Mouse (Mus musculus) myocyte (in vitro differentiated cells): ENCODE results near the gene Lgmn. TPM values are rescaled to one million over a fixed set of nuclear protein-coding genes. Genes with fewer than 3 reads are reported as not detected.
A peak's percentile ranks its signal among the peaks of the same experiment; 100 is the strongest.

ENCODE experiments used
- H3K27me3 ChIP-seq: one replicate; pipeline ENCODE4 v1.6.1; 2011; ENCODE audit not compliant: control insufficient read depth, insufficient read depth, insufficient read length
- H3K36me3 ChIP-seq: one replicate; pipeline ENCODE4 v1.6.1; 2011; ENCODE audit not compliant: control insufficient read depth, insufficient read depth
- H3K4me2 ChIP-seq: one replicate; pipeline ENCODE4 v1.6.1; 2011; ENCODE audit warnings: low read depth, control low read depth
- H3K4me3 ChIP-seq: one replicate; pipeline ENCODE4 v1.5.1; 2011; ENCODE audit warnings: mild to moderate bottlenecking, control low read depth, moderate library complexity
- H3K79me2 ChIP-seq: one replicate; pipeline ENCODE4 v1.6.1; 2011; ENCODE audit not compliant: control insufficient read depth, insufficient read depth
- H3ac ChIP-seq: one replicate; pipeline ENCODE4 v1.6.1; 2011; ENCODE audit not compliant: control insufficient read depth, insufficient read length
- CEBPB ChIP-seq: IDR thresholded peaks from 2 replicates; pipeline ENCODE4 v1.6.1; 2011; ENCODE audit warnings: mild to moderate bottlenecking, moderate library complexity; ENCODE audit not compliant: poor library complexity, insufficient read depth, severe bottlenecking
- E2F4 ChIP-seq: IDR thresholded peaks from one replicate; pipeline ENCODE4 v1.6.1; 2011; ENCODE audit warnings: mild to moderate bottlenecking, control low read depth, moderate library complexity; ENCODE audit not compliant: insufficient read depth
- MAX ChIP-seq: IDR thresholded peaks from one replicate; pipeline ENCODE4 v1.6.1; 2011; ENCODE audit warnings: low read depth, mild to moderate bottlenecking, control low read depth
- MYOD1 ChIP-seq, 3 experiments: IDR thresholded peaks; one replicate each; pipeline ENCODE4 v1.6.1; 2011; ENCODE audit warnings: control low read depth in 2 of 3, low read depth in 2 of 3, mild to moderate bottlenecking in 2 of 3, moderate library complexity in 1 of 3; ENCODE audit not compliant: insufficient read length in 2 of 3, control insufficient read depth in 1 of 3
- MYOG ChIP-seq, 3 experiments: IDR thresholded peaks; one replicate each; pipeline ENCODE4 v1.6.1; 2011; ENCODE audit warnings: control low read depth in 2 of 3, low read depth in 2 of 3, mild to moderate bottlenecking in 2 of 3; ENCODE audit not compliant: insufficient read length in 2 of 3, control insufficient read depth in 1 of 3, insufficient read depth in 1 of 3
- POLR2A ChIP-seq: IDR thresholded peaks from one replicate; pipeline ENCODE4 v1.6.1; 2011; ENCODE audit warnings: low read depth, mild to moderate bottlenecking, control low read depth, moderate library complexity; ENCODE audit not compliant: insufficient read length
- POLR2AphosphoS2 ChIP-seq: IDR thresholded peaks from one replicate; pipeline ENCODE4 v1.6.1; 2011; ENCODE audit warnings: low read depth, control low read depth; ENCODE audit not compliant: insufficient read length
- REST ChIP-seq: IDR thresholded peaks from one replicate; pipeline ENCODE4 v1.6.1; 2011; ENCODE audit warnings: mild to moderate bottlenecking, control low read depth, moderate library complexity; ENCODE audit not compliant: insufficient read depth, insufficient read length
- SRF ChIP-seq: IDR thresholded peaks from one replicate; pipeline ENCODE4 v1.6.1; 2011; ENCODE audit warnings: low read depth; ENCODE audit not compliant: control insufficient read depth, insufficient read length
- TCF12 ChIP-seq: IDR thresholded peaks from one replicate; pipeline ENCODE4 v1.6.1; 2011; ENCODE audit warnings: mild to moderate bottlenecking, control low read depth; ENCODE audit not compliant: poor library complexity, insufficient read depth, severe bottlenecking
- TCF3 ChIP-seq: IDR thresholded peaks from one replicate; pipeline ENCODE4 v1.6.1; 2011; ENCODE audit warnings: low read depth, control low read depth; ENCODE audit not compliant: insufficient read length
- USF1 ChIP-seq: IDR thresholded peaks from one replicate; pipeline ENCODE4 v1.6.1; 2011; ENCODE audit warnings: low read depth, mild to moderate bottlenecking, control low read depth, moderate library complexity
- polyA plus RNA-seq: library from polyadenylated mRNA; unstranded; fragments of >200 nt; fragmentation: generic; extraction: Trizol; gene quantifications from one replicate; pipeline ENCODE4 v1.2.1, GENCODE M21; 2012; ENCODE audit warnings: missing spikeins

The Lgmn gene
- polyA plus RNA-seq, 1 experiment = 93.7 TPM

DNA sequence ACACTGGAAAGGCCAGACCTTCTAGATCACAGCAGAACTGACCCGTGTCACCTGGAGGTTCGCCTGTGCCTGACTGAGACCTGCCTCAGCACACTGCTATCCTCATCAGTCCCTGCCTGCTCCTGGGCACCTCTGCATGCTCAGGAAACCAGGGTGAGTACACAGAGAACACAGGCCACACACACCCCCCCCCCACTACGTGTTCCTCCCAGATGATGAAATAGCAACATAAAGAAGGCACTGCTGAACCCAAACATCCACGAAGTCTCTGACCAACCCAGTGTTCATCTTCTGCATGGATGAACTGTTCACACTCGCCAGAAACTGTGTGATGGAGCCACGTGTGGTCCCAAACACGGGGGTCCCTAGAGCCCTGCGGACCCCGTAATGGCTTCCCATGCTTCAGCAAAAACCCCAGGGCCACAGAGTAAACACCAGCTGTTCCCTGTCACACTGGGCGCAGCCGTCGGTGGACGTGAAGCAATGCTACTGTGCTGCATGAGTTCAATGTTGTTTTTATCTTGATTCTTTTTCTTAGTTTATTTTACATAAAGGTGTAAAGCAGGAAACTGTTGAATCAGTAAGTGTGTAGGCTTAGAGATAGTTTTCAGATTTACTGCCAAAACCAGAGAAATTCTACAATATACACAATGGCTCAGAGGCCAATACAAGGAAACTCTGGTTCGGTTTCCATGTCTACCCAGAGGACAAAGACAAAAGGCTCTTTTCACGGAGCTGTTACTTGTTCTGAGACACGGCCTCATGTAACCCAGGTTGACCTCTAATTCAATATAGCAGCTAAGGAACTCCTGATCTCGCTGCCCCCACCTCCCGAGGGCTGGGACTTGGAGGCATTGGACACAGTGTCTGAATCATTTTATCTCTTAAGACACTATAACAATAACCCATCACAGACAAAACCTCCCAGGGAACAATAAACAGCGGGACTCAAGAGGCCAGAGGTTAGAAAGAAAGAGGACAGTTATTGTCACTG is 43.3 kb downstream of the Lgmn start:
- peak; percentile 5 for TF ChIP-seq POLR2A
- TF ChIP-seq USF1 = no peak
- H3K4me2 ChIP-seq = no peak overlapping the region
- H3K27me3 ChIP-seq = no peaks in the 10 kb centered on the region
- no peaks in the 10 kb centered on the region for H3K79me2 ChIP-seq
- no peak overlapping the region for H3K4me3 ChIP-seq
- H3ac ChIP-seq = no peak overlapping the region
- peaks cover 21% of the 10 kb centered on the region for H3K36me3 ChIP-seq

- no peaks in the 10 kb centered on the region for H3K79me2 ChIP-seq
- peaks cover 14% of the 10 kb centered on the region for H3K36me3 ChIP-seq
- H3K27me3 ChIP-seq = no peaks in the 10 kb centered on the region
- no peak overlapping the region for H3K4me3 ChIP-seq
- H3ac ChIP-seq = no peak overlapping the region
- H3K4me2 ChIP-seq = no peak overlapping the region
- TF ChIP-seq MAX = no peak
- no peak for TF ChIP-seq SRF
- TF ChIP-seq POLR2A = no peak
- TF ChIP-seq USF1 = no peak
- TF ChIP-seq MYOD1 (IDR thresholded peaks at IDR 0.05; ENCODE audit: control insufficient read depth in 1 of 3, insufficient read length in 2 of 3, low read depth in 2 of 3) = no peak
- peak; percentile 8 for TF ChIP-seq POLR2AphosphoS2
These were observed 44.1 kb downstream of the Lgmn start for GRCm38 (mm10) chr12:102395537-102395936.

DNA sequence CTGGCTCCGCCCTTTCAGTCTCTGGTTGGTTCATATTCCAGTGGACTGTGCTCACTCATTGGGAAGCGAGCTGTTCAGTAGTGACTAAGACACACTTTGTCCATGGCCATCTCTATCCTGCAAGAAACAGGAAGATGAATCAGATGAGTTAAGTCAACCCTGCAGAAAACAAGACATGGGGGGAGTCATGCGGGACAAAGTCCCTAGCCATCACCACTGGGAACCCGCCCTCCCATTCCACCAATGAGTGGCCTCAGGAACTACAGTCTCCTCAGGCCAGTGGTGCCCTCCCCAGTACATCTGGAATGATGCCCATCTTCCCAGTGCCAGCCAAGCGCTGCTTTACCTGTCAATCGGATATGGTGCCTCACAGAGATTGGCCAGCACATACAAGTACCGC is 45.1 kb downstream of the Lgmn start:
- Histone ChIP-seq H3K4me2 (no peak overlapping the region), H3K4me3 (no peak overlapping the region), H3ac (no peak overlapping the region), H3K27me3 (no peaks in the 10 kb centered on the region), H3K79me2 (no peaks in the 10 kb centered on the region), H3K36me3 (peaks cover 14% of the 10 kb centered on the region)
- no peak for TF ChIP-seq E2F4
- no peak for TF ChIP-seq MAX
- no peak for TF ChIP-seq TCF3
- no peak for TF ChIP-seq POLR2AphosphoS2
- no peak for TF ChIP-seq USF1
- TF ChIP-seq TCF12 = no peak
- no peak for TF ChIP-seq MYOD1 (IDR thresholded peaks at IDR 0.05; ENCODE audit: control insufficient read depth in 1 of 3, insufficient read length in 2 of 3, low read depth in 2 of 3)
- no peak for TF ChIP-seq CEBPB
- no peak for TF ChIP-seq POLR2A
- TF ChIP-seq MYOG (IDR thresholded peaks at IDR 0.05; ENCODE audit: control insufficient read depth in 1 of 3, insufficient read depth in 1 of 3, insufficient read length in 2 of 3, low read depth in 2 of 3) = no peak
- TF ChIP-seq REST = no peak
- TF ChIP-seq SRF = no peak

DNA sequence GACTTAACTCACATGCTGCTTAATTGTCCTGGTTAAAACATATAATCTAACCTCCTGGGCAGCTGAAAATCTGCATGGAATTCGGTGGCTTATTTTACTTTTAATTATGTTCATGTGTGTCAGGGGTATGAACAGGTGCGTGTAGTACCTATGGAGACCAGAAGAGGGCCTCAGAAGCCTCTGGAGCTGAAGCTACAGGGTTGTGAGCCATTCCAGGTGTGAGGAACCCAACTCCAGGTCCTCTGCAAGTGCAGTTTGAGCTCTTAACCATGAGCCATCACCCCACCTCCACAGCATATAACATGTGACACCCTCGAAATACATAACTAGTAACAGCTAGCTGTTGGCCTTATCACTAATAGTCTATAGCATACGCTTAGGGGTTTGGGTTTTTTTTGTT is 47.6 kb downstream of the Lgmn start:
- H3K27me3 ChIP-seq = no peaks in the 10 kb centered on the region
- no peaks in the 10 kb centered on the region for H3K79me2 ChIP-seq
- TF ChIP-seq TCF12 (no peak), MYOD1 (IDR thresholded peaks at IDR 0.05; ENCODE audit: control insufficient read depth in 1 of 3, insufficient read length in 2 of 3, low read depth in 2 of 3) (peak in 1 of 3 experiments; percentile 5)
- no peak overlapping the region for H3K4me3 ChIP-seq
- no peak overlapping the region for H3K4me2 ChIP-seq
- no peak overlapping the region for H3ac ChIP-seq
- H3K36me3 ChIP-seq = peaks cover 18% of the 10 kb centered on the region

- Histone ChIP-seq H3K4me2 (no peak overlapping the region), H3K27me3 (no peaks in the 10 kb centered on the region), H3K36me3 (peaks cover 18% of the 10 kb centered on the region), H3K4me3 (no peak overlapping the region), H3K79me2 (no peaks in the 10 kb centered on the region), H3ac (no peak overlapping the region)
- no peak for TF ChIP-seq MYOD1 (IDR thresholded peaks at IDR 0.05; ENCODE audit: control insufficient read depth in 1 of 3, insufficient read length in 2 of 3, low read depth in 2 of 3)
- TF ChIP-seq SRF = no peak
- no peak for TF ChIP-seq MYOG (IDR thresholded peaks at IDR 0.05; ENCODE audit: control insufficient read depth in 1 of 3, insufficient read depth in 1 of 3, insufficient read length in 2 of 3, low read depth in 2 of 3)
- no peak for TF ChIP-seq REST
- no peak for TF ChIP-seq TCF12
- no peak for TF ChIP-seq TCF3
- no peak for TF ChIP-seq MAX
- TF ChIP-seq E2F4 = no peak
- no peak for TF ChIP-seq POLR2A
- no peak for TF ChIP-seq POLR2AphosphoS2
- no peak for TF ChIP-seq USF1
- no peak for TF ChIP-seq CEBPB
These were observed 48.5 kb downstream of the Lgmn start for GRCm38 (mm10) chr12:102391109-102391508.
